Mouse (Mus musculus) stomach, embryonic 15.5 days (tissue): Measurements from ENCODE around the gene Mroh2a. TPM values are rescaled to one million over a fixed set of nuclear protein-coding genes. Genes with fewer than 3 reads are reported as not detected.

Experiments used
- ATAC-seq: fragments of 200-750 bp; cut with Nextera tagmentation; 2 replicates; pipeline ENCODE4 v1.8.0; 2017; ENCODE audit warnings: low read depth, moderate number of reproducible peaks, moderate TSS enrichment; ENCODE audit not compliant: insufficient read depth, low FRiP score
- H3K27ac ChIP-seq: fragments of 300-500 bp; sonication (generic); 2 replicates; pipeline ENCODE4 v1.5.1; 2015; ENCODE audit warnings: mild to moderate bottlenecking, inconsistent platforms
- H3K27me3 ChIP-seq: fragments of 300-500 bp; sonication (generic); replicated peaks from 2 replicates; pipeline ENCODE4 v1.6.1; 2015; ENCODE audit warnings: inconsistent platforms
- H3K36me3 ChIP-seq: fragments of 300-500 bp; sonication (generic); 2 replicates; pipeline ENCODE4 v1.6.1; 2015; ENCODE audit warnings: inconsistent platforms
- H3K4me1 ChIP-seq: fragments of 300-500 bp; sonication (generic); 2 replicates; pipeline ENCODE4 v1.6.1; 2015; ENCODE audit warnings: inconsistent platforms
- H3K4me2 ChIP-seq: fragments of 300-500 bp; sonication (generic); 2 replicates; pipeline ENCODE4 v1.6.1; 2015; ENCODE audit warnings: mild to moderate bottlenecking, inconsistent platforms
- H3K4me3 ChIP-seq: fragments of 300-500 bp; sonication (generic); replicated peaks from 2 replicates; pipeline ENCODE4 v1.5.1; 2015; ENCODE audit warnings: inconsistent platforms
- H3K9ac ChIP-seq: fragments of 300-500 bp; sonication (generic); 2 replicates; pipeline ENCODE4 v1.6.1; 2015; ENCODE audit warnings: inconsistent platforms
- H3K9me3 ChIP-seq: fragments of 300-500 bp; sonication (generic); 2 replicates; pipeline ENCODE4 v1.6.1; 2016; ENCODE audit warnings: inconsistent platforms
- WGBS: fragments of 180-500 bp; shearing (Covaris S2); methylation state at CpG from one replicate; pipeline ENCODE4 v1.1.7; 2015; 5-methylcytosine and 5-hydroxymethylcytosine counted together
- polyA plus RNA-seq: library from polyadenylated mRNA; unstranded; fragments of >200 nt; fragmentation: Nextera tagmentation; extraction: Ambion mirVana; gene quantifications from 2 replicates; pipeline ENCODE4 v1.2.1, GENCODE M21; 2015

The Mroh2a gene
- polyA plus RNA-seq, 1 experiment from 2014 or later = 1.2 TPM

DNA sequence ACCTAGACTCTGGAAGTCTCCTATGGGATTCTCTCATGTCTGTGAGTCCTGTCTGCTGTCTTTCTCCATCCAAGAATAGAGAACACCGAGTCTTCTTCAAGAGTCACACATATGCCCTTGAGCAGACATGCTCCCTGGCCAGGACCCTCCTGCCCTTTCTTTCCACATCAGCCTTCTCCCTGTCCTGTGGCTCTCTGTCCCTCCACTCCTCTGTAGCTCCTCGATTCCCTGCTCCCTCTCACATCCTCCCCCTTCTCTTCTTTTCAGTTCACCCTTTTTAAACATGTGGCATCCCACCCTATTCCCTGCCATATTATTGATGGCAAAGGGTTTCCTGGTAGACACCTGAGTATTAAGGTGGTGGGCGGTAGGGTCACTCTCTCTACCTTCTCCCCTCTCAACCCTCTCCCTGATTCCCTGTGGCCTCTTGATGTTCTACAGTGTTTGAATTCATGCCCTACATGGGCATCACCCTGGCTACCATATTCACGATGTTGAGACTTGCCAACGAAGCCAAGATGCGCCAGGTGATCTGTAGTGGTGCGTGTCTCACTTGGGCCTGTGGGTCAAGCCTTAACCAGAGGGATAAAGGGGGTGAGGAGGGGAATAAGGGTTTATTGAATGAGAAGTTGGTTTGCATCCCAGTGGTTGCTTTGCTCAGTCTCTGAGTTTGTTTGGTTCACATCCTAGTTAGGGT, 5.2 kb downstream of the Mroh2a start:
- WGBS = 69% methylated on average over 7 of the region's 7 CpGs
- Histone ChIP-seq H3K27me3 (no peaks in the 10 kb centered on the region), H3K27ac (no peak overlapping the region), H3K36me3 (no peaks in the 10 kb centered on the region), H3K9me3 (peaks cover 7% of the 10 kb centered on the region; the same call in 1 of the 2 replicates), H3K9ac (no peak overlapping the region), H3K4me3 (no peak overlapping the region), H3K4me2 (no peak overlapping the region), H3K4me1 (no peaks in the 10 kb centered on the region)
- ATAC-seq = no peak

DNA sequence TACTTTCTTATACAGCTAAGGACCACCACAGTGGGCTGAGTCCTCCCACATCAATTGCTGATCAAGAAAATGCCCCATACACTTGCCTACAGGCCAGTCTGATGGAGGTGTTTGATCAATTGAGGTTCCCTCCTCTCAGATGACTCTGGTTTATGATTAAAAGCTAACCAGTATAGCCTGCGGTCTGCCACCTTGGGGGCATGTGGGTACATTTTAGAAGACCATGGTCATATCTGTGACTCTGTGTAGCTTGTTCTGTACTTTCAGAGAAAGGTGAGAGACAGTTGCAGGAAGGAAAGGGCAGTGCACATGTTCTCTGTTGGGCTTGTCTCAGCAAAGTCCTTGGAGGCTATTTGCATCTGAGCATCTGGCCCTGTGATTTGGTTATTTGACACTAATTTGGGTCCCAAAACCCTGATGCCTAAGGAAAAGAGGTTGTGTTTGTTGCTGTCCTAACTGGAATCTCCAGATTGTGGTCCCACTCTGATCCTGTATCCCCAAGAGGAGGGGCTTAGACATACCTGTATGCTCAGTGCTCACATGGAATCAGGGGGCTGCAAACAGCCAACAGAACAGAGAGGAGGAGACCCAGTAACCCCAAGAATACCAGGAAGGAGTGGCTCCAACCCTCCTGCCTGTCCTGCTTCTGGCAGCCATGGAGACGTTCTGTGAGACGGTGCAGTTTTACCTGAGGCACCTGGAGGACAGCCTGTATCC, 6.0 kb downstream of the Mroh2a start:
- no peaks in the 10 kb centered on the region for H3K36me3 ChIP-seq
- WGBS = 59% methylated on average over 3 of the region's 3 CpGs
- H3K4me3 ChIP-seq = no peak overlapping the region
- H3K9me3 ChIP-seq = peaks cover 10% of the 10 kb centered on the region; the same call in 1 of the 2 replicates
- H3K4me2 ChIP-seq = no peak overlapping the region
- ATAC-seq = no peak; the same call in 1 of the 2 replicates
- no peaks in the 10 kb centered on the region for H3K4me1 ChIP-seq
- H3K27ac ChIP-seq = no peak overlapping the region
- H3K27me3 ChIP-seq = no peaks in the 10 kb centered on the region
- H3K9ac ChIP-seq = no peak overlapping the region

DNA sequence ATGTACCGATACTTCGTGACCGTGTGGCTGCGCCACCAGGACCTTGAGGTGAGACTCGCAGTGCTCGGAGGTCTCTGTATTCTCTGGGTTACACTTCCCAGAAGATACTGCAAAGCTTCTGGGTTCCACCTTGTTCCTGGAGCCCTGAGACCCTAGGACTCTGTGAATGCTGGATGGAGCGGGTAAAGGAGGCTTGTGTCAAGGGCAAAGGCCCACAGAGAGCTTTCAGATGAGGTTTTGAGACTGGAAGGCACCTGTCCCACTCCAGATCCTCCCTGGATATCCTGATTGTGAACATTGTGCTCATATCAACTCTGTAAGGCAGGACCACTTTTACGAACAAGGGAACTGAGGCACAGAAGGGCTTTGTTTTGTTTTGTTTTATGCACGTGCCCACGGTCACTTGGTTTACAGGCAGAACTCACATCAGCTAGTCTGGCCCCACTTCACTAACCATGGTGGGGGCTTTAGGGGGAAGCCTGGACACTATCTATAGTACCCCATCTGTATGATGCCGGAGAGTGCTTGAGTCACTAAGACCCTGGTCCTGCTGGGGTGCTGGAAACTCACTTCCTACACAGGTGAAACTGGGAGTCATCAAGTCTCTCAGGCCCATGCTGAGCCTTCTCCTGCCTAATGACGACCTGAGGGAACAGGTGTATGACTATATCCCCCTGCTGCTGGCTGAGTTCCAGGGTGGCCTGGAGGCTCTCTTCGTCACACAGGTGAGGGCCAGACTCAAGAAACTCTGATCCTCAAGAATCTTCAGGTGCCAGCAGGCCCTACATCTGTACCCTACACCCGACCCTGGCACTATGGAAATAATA, 6.8 kb downstream of the Mroh2a start:
- no peaks in the 10 kb centered on the region for H3K27me3 ChIP-seq
- WGBS = 66% methylated on average over 14 of the region's 14 CpGs
- H3K27ac ChIP-seq = no peak overlapping the region
- no peak overlapping the region for H3K4me2 ChIP-seq
- no peaks in the 10 kb centered on the region for H3K36me3 ChIP-seq
- H3K9ac ChIP-seq = no peak overlapping the region
- H3K9me3 ChIP-seq = peaks cover 18% of the 10 kb centered on the region; the same call in 1 of the 2 replicates
- no peak overlapping the region for H3K4me3 ChIP-seq
- no peak for ATAC-seq
- H3K4me1 ChIP-seq = no peaks in the 10 kb centered on the region

DNA sequence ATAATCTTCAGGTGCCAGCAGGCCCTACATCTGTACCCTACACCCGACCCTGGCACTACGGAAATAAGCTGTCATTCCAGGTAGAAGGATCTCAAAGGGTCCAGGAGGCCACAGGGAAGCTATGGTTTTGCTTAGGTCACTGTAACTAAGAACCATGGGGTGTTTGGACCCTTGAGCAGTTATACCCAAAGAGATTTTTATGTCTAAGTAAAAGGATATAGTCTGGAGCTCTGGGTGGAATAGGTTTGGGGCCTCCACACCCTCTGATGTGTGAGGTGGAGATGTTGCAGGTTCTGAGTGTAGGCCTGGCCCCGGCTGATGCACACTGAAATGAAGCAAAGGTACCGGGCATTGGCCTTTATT, 7.4 kb downstream of the Mroh2a start:
- 64% methylated on average over 4 of the region's 4 CpGs for WGBS
- ATAC-seq = no peak
- H3K4me1 ChIP-seq = no peaks in the 10 kb centered on the region
- no peaks in the 10 kb centered on the region for H3K27me3 ChIP-seq
- H3K9ac ChIP-seq = no peak overlapping the region
- H3K4me2 ChIP-seq = no peak overlapping the region
- no peak overlapping the region for H3K4me3 ChIP-seq
- H3K36me3 ChIP-seq = no peaks in the 10 kb centered on the region
- peaks cover 23% of the 10 kb centered on the region; the same call in 1 of the 2 replicates for H3K9me3 ChIP-seq
- no peak overlapping the region for H3K27ac ChIP-seq

DNA sequence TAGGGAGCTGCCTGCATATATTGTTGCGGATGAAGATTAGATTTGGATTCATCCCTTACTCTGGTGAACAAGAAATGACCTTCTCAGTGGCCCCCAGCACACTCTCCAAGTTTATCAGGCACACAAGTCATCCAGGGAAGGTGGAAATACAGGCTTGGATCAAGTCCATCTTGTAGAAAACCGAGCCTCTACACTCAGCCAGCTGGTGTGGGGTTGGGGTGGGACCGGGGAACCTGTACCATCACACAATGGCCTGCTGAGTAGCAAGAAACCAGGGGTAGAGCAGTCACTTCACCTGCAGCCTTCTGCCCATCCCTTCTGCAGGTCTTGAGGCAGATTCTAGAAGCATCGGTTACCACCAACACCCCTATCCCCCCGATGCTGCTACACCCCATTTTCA, 7.9 kb downstream of the Mroh2a start:
- Histone ChIP-seq H3K4me1 (no peaks in the 10 kb centered on the region), H3K9ac (no peak overlapping the region), H3K4me3 (no peak overlapping the region), H3K36me3 (no peaks in the 10 kb centered on the region), H3K27ac (no peak overlapping the region), H3K27me3 (no peaks in the 10 kb centered on the region), H3K9me3 (peaks cover 23% of the 10 kb centered on the region; the same call in 1 of the 2 replicates), H3K4me2 (no peak overlapping the region)
- WGBS = 42% methylated on average over 5 of the region's 5 CpGs
- ATAC-seq = no peak

DNA sequence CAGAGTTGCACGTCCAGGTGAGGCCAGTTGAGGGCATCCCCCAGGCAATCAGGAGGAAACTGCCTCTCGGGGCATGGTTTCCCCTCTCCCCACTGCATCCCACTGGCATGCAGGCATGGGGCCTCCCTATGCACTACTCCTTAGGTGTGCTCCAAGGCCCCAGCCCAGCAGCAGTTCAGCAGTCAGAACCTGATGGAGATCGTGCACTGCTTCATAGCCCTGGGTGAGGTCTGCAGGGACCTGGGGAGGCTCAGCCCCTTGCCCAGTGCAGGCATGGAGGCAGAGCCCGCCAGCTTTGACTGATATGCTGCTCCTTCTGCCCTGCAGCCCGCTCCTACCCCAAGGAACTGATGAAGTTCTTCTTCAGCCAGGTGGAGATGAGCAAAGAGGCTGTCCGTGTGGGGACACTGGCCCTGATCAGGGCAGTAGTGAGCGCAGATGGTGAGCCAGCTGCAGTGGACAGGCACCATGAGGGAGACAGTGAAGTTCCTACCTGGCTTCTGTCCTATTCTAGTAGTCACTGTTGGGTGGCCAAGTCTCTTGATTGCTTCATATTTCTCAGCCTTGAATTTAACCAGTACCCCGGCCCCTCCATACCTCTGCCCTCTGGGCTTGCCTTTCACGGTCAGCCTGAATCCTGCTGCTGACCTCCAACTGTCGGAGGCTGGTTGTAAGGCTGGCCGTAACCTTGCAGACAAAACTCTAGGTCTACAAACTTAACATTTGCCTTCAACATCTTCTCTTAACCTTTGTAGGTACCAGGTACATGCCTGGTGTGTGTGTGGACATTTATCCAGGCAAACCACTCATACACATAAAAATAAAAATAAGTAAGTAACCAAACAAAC, 8.5 kb downstream of the Mroh2a start:
- H3K27me3 ChIP-seq = no peaks in the 10 kb centered on the region
- ATAC-seq = peak; percentile 3; the same call in 1 of the 2 replicates
- H3K4me1 ChIP-seq = no peaks in the 10 kb centered on the region
- no peak overlapping the region for H3K4me3 ChIP-seq
- no peak overlapping the region for H3K27ac ChIP-seq
- no peak overlapping the region for H3K9ac ChIP-seq
- no peak overlapping the region for H3K4me2 ChIP-seq
- no peaks in the 10 kb centered on the region for H3K36me3 ChIP-seq
- WGBS = 61% methylated on average over 11 of the region's 11 CpGs
- peaks cover 28% of the 10 kb centered on the region; the same call in 1 of the 2 replicates for H3K9me3 ChIP-seq

DNA sequence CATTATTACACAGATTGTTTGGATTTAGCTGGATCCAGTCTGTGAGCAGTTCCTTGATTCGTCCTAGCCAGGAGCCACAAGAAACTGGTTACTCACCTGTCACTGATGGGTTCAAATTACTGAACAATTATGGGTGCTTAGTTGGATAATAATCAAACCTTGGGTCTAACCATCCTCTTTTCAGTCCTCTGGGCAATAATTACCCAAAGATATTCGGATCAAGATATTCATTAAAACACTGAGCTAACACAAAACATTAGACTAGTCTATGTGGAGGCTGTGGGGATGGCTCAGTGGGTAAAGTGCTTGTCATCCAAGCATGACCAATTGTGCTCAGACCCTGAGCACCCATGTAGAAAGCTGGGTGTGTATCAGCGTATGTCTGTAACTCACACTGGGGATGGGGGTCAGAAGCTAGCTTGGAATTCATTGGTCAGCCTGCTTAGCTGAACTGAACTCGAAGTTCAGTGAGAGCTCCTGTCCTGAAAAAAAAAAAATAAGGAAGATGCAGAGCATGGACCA, 9.2 kb downstream of the Mroh2a start:
- no peak for ATAC-seq
- no peak overlapping the region for H3K4me3 ChIP-seq
- no peaks in the 10 kb centered on the region for H3K4me1 ChIP-seq
- no peak overlapping the region for H3K4me2 ChIP-seq
- H3K27ac ChIP-seq = no peak overlapping the region
- H3K36me3 ChIP-seq = no peaks in the 10 kb centered on the region
- no peaks in the 10 kb centered on the region for H3K27me3 ChIP-seq
- 54% methylated on average over 4 of the region's 4 CpGs for WGBS
- peaks cover 29% of the 10 kb centered on the region; the same call in 1 of the 2 replicates for H3K9me3 ChIP-seq
- H3K9ac ChIP-seq = no peak overlapping the region

DNA sequence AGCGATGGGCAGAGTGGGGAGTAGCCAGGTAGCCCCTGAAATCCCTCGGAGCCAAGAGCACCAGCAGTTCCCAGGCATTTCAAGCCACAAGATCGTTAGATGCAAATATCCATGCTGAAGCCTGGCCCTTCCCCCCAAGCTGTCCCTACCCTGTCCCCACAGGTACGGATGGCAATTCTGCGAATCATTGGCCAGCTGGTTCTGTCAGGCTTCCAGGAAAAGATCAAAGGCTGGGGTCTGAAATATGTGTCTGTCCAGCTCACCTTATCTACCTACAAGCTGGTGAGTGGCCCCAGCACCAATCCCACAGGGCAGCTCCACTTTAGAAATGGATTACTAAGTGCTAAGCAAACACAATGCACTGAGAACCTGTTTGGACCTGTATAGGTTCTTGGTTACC, 10.5 kb downstream of the Mroh2a start:
- ATAC-seq = 0 out of 2 replicates have a peak, but pooled peaks have one; percentile 5
- Histone ChIP-seq H3K4me1 (no peaks in the 10 kb centered on the region), H3K27me3 (no peaks in the 10 kb centered on the region), H3K36me3 (no peaks in the 10 kb centered on the region), H3K27ac (no peak overlapping the region), H3K4me2 (no peak overlapping the region), H3K9me3 (peaks cover 29% of the 10 kb centered on the region; the same call in 1 of the 2 replicates), H3K4me3 (no peak overlapping the region), H3K9ac (no peak overlapping the region)
- 74% methylated on average over 5 of the region's 5 CpGs for WGBS

DNA sequence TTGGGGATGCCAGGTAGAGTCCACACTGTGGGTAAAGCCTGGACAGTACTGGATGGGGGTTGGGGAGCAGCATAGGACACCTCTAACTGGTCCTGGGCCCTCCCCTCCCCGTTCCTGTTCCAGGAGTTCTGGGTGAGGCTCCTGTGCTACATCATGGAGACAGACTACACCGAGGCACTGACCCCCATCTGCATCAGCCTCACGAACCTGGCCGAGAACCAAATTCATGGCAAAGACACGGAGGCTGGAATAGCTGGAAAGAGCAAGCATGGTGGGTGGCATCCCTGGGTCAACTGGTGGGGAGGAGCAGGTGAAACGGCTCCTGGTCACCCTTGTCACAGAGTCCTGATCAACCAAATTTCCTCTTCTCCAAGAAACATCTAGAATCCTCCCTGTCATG, 12.0 kb downstream of the Mroh2a start:
- 71% methylated on average over 6 of the region's 6 CpGs for WGBS
- Histone ChIP-seq H3K36me3 (no peaks in the 10 kb centered on the region), H3K27ac (no peak overlapping the region), H3K4me1 (no peaks in the 10 kb centered on the region), H3K4me2 (no peak overlapping the region), H3K9me3 (peaks cover 29% of the 10 kb centered on the region; the same call in 1 of the 2 replicates), H3K27me3 (no peaks in the 10 kb centered on the region), H3K4me3 (no peak overlapping the region), H3K9ac (no peak overlapping the region)
- no peak for ATAC-seq

DNA sequence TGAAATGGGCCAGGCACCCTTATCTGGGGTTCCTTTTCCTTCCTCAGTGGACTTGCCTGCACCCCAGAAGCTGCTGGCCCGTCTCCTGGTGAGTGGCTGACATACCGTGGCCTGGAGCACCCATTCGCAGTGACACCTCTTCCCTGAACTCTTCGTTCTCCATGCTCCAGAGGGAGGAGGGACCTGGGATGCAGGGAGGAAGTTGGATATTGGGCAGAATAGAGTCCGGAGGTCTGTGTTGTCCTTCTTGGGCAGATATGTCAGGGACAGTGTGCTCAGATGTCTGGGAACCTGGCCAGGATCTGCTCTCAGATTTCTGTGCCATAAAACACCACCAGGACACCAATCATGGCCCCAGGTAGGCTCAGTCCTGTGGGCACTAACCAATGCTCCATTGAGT, 13.3 kb downstream of the Mroh2a start:
- Histone ChIP-seq H3K27me3 (no peaks in the 10 kb centered on the region), H3K9me3 (peaks cover 29% of the 10 kb centered on the region; the same call in 1 of the 2 replicates), H3K27ac (no peak overlapping the region), H3K36me3 (no peaks in the 10 kb centered on the region), H3K4me2 (no peak overlapping the region), H3K9ac (no peak overlapping the region), H3K4me3 (no peak overlapping the region), H3K4me1 (no peaks in the 10 kb centered on the region)
- 72% methylated on average over 5 of the region's 5 CpGs for WGBS
- no peak for ATAC-seq

DNA sequence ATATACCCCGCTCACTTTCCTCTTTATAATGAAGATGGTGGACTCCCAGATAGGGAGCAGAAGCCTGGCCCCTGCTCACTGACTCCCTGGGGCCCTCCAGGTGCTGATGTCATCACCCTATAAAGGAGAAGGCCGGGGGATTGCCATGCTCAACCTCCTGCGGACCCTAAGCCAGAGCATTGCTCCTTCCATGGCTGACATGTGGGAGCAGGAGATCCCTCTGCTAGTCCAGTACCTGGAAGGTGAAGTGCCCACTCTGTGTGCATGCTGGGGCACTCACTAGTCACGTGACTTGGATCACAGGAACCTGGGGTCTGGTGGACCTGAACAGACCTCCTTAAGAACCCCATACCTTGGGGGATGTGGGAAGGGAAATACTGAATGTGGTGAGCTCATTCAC, 13.8 kb downstream of the Mroh2a start:
- Histone ChIP-seq H3K4me3 (no peak overlapping the region), H3K9ac (no peak overlapping the region), H3K9me3 (peaks cover 28% of the 10 kb centered on the region; the same call in 1 of the 2 replicates), H3K4me1 (no peaks in the 10 kb centered on the region), H3K27ac (no peak overlapping the region), H3K36me3 (no peaks in the 10 kb centered on the region), H3K27me3 (no peaks in the 10 kb centered on the region), H3K4me2 (no peak overlapping the region)
- no peak for ATAC-seq
- 71% methylated on average over 4 of the region's 4 CpGs for WGBS
